Mouse (Mus musculus) kidney, embryonic 14.5 days (tissue): ENCODE results near the gene Col18a1. TPM values are rescaled to one million over a fixed set of nuclear protein-coding genes. Genes with fewer than 3 reads are reported as not detected.

ENCODE experiments used
- ATAC-seq: fragments of 200-750 bp; cut with Nextera tagmentation; 2 replicates; pipeline ENCODE4 v1.8.0; 2017; ENCODE audit warnings: moderate number of reproducible peaks, mild to moderate bottlenecking, moderate TSS enrichment, moderate library complexity; ENCODE audit not compliant: low FRiP score, low TSS enrichment
- H3K27ac ChIP-seq: fragments of 300-500 bp; sonication (generic); 2 replicates; pipeline ENCODE4 v1.5.1; 2014; ENCODE audit warnings: low read depth, mild to moderate bottlenecking, low read length, moderate library complexity, mixed read lengths
- H3K27me3 ChIP-seq: fragments of 300-500 bp; sonication (generic); 2 replicates; pipeline ENCODE4 v1.6.1; 2014; ENCODE audit warnings: mild to moderate bottlenecking, low read length; ENCODE audit not compliant: control insufficient read depth, insufficient read depth
- H3K36me3 ChIP-seq: fragments of 300-500 bp; sonication (generic); 2 replicates; pipeline ENCODE4 v1.6.1; 2014; ENCODE audit warnings: low read length, mixed read lengths; ENCODE audit not compliant: control insufficient read depth, insufficient read depth
- H3K4me1 ChIP-seq: fragments of 300-500 bp; sonication (generic); 2 replicates; pipeline ENCODE4 v1.6.1; 2014; ENCODE audit warnings: low read length, mixed read lengths; ENCODE audit not compliant: control insufficient read depth, insufficient read depth
- H3K4me2 ChIP-seq: fragments of 300-500 bp; sonication (generic); replicated peaks from 2 replicates; pipeline ENCODE4 v1.6.1; 2014; ENCODE audit warnings: low read depth, mild to moderate bottlenecking, low read length
- H3K4me3 ChIP-seq: fragments of 300-500 bp; sonication (generic); 2 replicates; pipeline ENCODE4 v1.5.1; 2014; ENCODE audit warnings: mild to moderate bottlenecking, low read length
- H3K9ac ChIP-seq: fragments of 300-500 bp; sonication (generic); 2 replicates; pipeline ENCODE4 v1.6.1; 2014; ENCODE audit warnings: low read depth, mild to moderate bottlenecking, low read length, moderate library complexity
- H3K9me3 ChIP-seq: fragments of 300-500 bp; sonication (generic); 2 replicates; pipeline ENCODE4 v1.6.1; 2016; ENCODE audit warnings: low read length; ENCODE audit not compliant: control insufficient read depth
- WGBS: fragments of 180-500 bp; shearing (Covaris S2); extraction: QIAGEN DNeasy Blood & Tissue Kit; methylation state at CpG from one replicate; pipeline ENCODE4 v1.1.7; 2014; 5-methylcytosine and 5-hydroxymethylcytosine counted together
- polyA plus RNA-seq: library from polyadenylated mRNA; unstranded; fragments of >200 nt; fragmentation: Nextera tagmentation; extraction: Ambion mirVana; gene quantifications from 2 replicates; pipeline ENCODE4 v1.2.1, GENCODE M21; 2014

Gene Col18a1
- polyA plus RNA-seq = 78.6 and 140 TPM in 2 replicates

GRCm38 (mm10) chr10:77165963-77166717 is at the start of gene Col18a1:
TSS of gene Col18a1 (minus strand) at chr10:77166548.
- Histone ChIP-seq H3K4me2 (peak within 1 kb of the TSS; percentile 84), H3K4me3 (peak within 1 kb of the TSS; percentile 61), H3K9ac (peak within 1 kb of the TSS; percentile 54), H3K27ac (peak within 1 kb of the TSS; percentile 94), H3K9me3 (no peaks in the 10 kb centered on the region), H3K27me3 (no peaks in the 10 kb centered on the region; the same call in 1 of the 2 replicates), H3K36me3 (no peaks in the 10 kb centered on the region), H3K4me1 (peaks cover 22% of the 10 kb centered on the region)
- peak; percentile 73 for ATAC-seq
- under 1% methylated on average over 42 of the region's 42 CpGs for WGBS

GRCm38 (mm10) chr10:77215641-77216040 is 49.3 kb upstream of the Col18a1 start:
- Histone ChIP-seq H3K27me3 (no peaks in the 10 kb centered on the region), H3K4me2 (no peak overlapping the region), H3K9me3 (no peaks in the 10 kb centered on the region), H3K36me3 (no peaks in the 10 kb centered on the region), H3K27ac (peak overlapping the region; percentile 67; the same call in 1 of the 2 replicates), H3K4me1 (peaks cover 32% of the 10 kb centered on the region), H3K9ac (no peak overlapping the region), H3K4me3 (no peak overlapping the region)
- ATAC-seq = peak; percentile 20; the same call in 1 of the 2 replicates
- 54% methylated on average over 4 of the region's 4 CpGs for WGBS

- Histone ChIP-seq H3K27me3 (no peaks in the 10 kb centered on the region), H3K9me3 (no peaks in the 10 kb centered on the region), H3K4me1 (peaks cover 32% of the 10 kb centered on the region), H3K9ac (no peak overlapping the region), H3K4me2 (no peak overlapping the region), H3K27ac (peak overlapping the region; percentile 67; the same call in 1 of the 2 replicates), H3K4me3 (no peak overlapping the region), H3K36me3 (no peaks in the 10 kb centered on the region)
- no peak for ATAC-seq
- 52% methylated on average over 8 of the region's 8 CpGs for WGBS
Measured at GRCm38 (mm10) chr10:77214586-77214985, 48.2 kb upstream of the Col18a1 start.

- ATAC-seq = no peak
- WGBS = 77% methylated on average over 5 of the region's 5 CpGs
- Histone ChIP-seq H3K9ac (no peak overlapping the region), H3K4me1 (peaks cover 36% of the 10 kb centered on the region), H3K4me3 (no peak overlapping the region), H3K27me3 (no peaks in the 10 kb centered on the region), H3K27ac (no peak overlapping the region), H3K9me3 (no peaks in the 10 kb centered on the region), H3K36me3 (no peaks in the 10 kb centered on the region), H3K4me2 (no peak overlapping the region)
Measured at GRCm38 (mm10) chr10:77213483-77213882, 47.1 kb upstream of the Col18a1 start.

GRCm38 (mm10) chr10:77212354-77213120 is 46.2 kb upstream of the Col18a1 start:
- Histone ChIP-seq H3K4me3 (no peak overlapping the region), H3K27me3 (no peaks in the 10 kb centered on the region), H3K27ac (no peak overlapping the region), H3K4me2 (no peak overlapping the region), H3K9ac (no peak overlapping the region), H3K9me3 (no peaks in the 10 kb centered on the region), H3K4me1 (peaks cover 36% of the 10 kb centered on the region), H3K36me3 (no peaks in the 10 kb centered on the region)
- 76% methylated on average over 6 of the region's 6 CpGs for WGBS
- 0 out of 2 replicates have a peak, but pooled peaks have one; percentile 16 for ATAC-seq

- Histone ChIP-seq H3K27ac (peak overlapping the region; percentile 66; the same call in 1 of the 2 replicates), H3K9me3 (no peaks in the 10 kb centered on the region), H3K4me2 (no peak overlapping the region), H3K9ac (no peak overlapping the region), H3K36me3 (no peaks in the 10 kb centered on the region), H3K4me3 (no peak overlapping the region), H3K4me1 (peaks cover 42% of the 10 kb centered on the region), H3K27me3 (no peaks in the 10 kb centered on the region)
- WGBS = 48% methylated on average over 11 of the region's 11 CpGs
- ATAC-seq = no peak
Measured at GRCm38 (mm10) chr10:77211116-77211570, 44.8 kb upstream of the Col18a1 start.

- Histone ChIP-seq H3K27me3 (no peaks in the 10 kb centered on the region), H3K4me2 (no peak overlapping the region), H3K9me3 (no peaks in the 10 kb centered on the region), H3K9ac (no peak overlapping the region), H3K4me3 (no peak overlapping the region), H3K36me3 (no peaks in the 10 kb centered on the region), H3K4me1 (peaks cover 41% of the 10 kb centered on the region), H3K27ac (peak overlapping the region; percentile 66; the same call in 1 of the 2 replicates)
- WGBS = 96% methylated on average over 3 of the region's 3 CpGs
- no peak for ATAC-seq
Measured at GRCm38 (mm10) chr10:77210666-77211065, 44.3 kb upstream of the Col18a1 start.

- Histone ChIP-seq H3K4me2 (no peak overlapping the region), H3K9ac (no peak overlapping the region), H3K4me3 (no peak overlapping the region), H3K4me1 (peaks cover 32% of the 10 kb centered on the region), H3K27me3 (no peaks in the 10 kb centered on the region), H3K9me3 (no peaks in the 10 kb centered on the region), H3K36me3 (no peaks in the 10 kb centered on the region), H3K27ac (no peak overlapping the region)
- 47% methylated on average over 5 of the region's 5 CpGs for WGBS
- ATAC-seq = no peak
Measured at GRCm38 (mm10) chr10:77209261-77209660, 42.9 kb upstream of the Col18a1 start.
